Mouse (Mus musculus) bone marrow, adult 2 months (tissue): ENCODE measurements around the gene Cdyl.

Source experiments
- CTCF ChIP-seq: fragments of 200-500 bp; IDR thresholded peaks from 2 replicates; pipeline ENCODE4 v1.5.1; 2011; ENCODE audit warnings: low read length, control low read depth; ENCODE audit not compliant: control insufficient read depth, insufficient read depth
- POLR2A ChIP-seq: fragments of 200-500 bp; IDR thresholded peaks from 2 replicates; pipeline ENCODE4 v1.6.1; 2011; ENCODE audit warnings: low read depth, mild to moderate bottlenecking, control low read depth, low read length, borderline replicate concordance; ENCODE audit not compliant: control insufficient read depth

DNA sequence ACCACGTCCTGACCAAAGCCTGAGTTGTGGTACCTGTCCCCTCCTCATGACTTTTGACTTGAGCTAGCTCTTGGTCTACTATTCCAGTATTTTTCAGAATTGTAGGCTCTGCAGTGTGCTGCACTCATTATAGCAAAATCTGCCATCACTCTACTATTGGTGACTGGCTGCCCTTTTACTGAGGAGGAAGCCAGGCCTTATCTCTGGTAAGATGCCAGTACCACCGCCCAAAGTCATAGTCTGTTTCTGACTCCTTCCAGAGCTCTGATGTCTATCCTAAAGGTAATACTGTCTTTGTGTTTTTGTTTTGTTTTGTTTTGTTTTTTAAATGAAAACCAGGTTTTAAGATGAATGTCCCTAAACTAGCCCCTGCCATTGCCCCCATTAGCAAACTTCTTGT lies 166.0 kb downstream of the Cdyl start:
- TF ChIP-seq CTCF (no peak), POLR2A (no peak)
